Mouse (Mus musculus): ENCODE results near the gene Tdrd3. TPM values are rescaled to one million over a fixed set of nuclear protein-coding genes. Genes with fewer than 3 reads are reported as not detected.

Tdrd3 gene
- total RNA-seq, 2 experiments from 2014 or later = 18.3 to 32.1 TPM

- ATAC-seq (replicated peaks; ENCODE audit: low FRiP score, poor library complexity, severe bottlenecking) = 0 out of 2 replicates have a peak, but pooled peaks have one; percentile 52
Measured at GRCm38 (mm10) chr14:87446331-87446913, 30.0 kb downstream of the Tdrd3 start.

- ATAC-seq (replicated peaks; ENCODE audit: low FRiP score, poor library complexity, severe bottlenecking) = peak; percentile 85
Measured at GRCm38 (mm10) chr14:87451645-87452443, 35.4 kb downstream of the Tdrd3 start.

- ATAC-seq (replicated peaks; ENCODE audit: low FRiP score, poor library complexity, severe bottlenecking) = no peak
Measured at GRCm38 (mm10) chr14:87455630-87456175, 39.3 kb downstream of the Tdrd3 start.

GRCm38 (mm10) chr14:87459777-87460176 is 43.3 kb downstream of the Tdrd3 start:
- ATAC-seq (replicated peaks; ENCODE audit: low FRiP score, poor library complexity, severe bottlenecking) = no peak

- no peak for ATAC-seq (replicated peaks; ENCODE audit: low FRiP score, poor library complexity, severe bottlenecking)
Measured at GRCm38 (mm10) chr14:87461543-87461942, 45.1 kb downstream of the Tdrd3 start.

- peak; percentile 78 for ATAC-seq (replicated peaks; ENCODE audit: low FRiP score, poor library complexity, severe bottlenecking)
Measured at GRCm38 (mm10) chr14:87463963-87464654, 47.7 kb downstream of the Tdrd3 start.

- ATAC-seq (replicated peaks; ENCODE audit: low FRiP score, poor library complexity, severe bottlenecking) = no peak
Measured at GRCm38 (mm10) chr14:87464655-87465054, 48.2 kb downstream of the Tdrd3 start.

- no peak for ATAC-seq (replicated peaks; ENCODE audit: low FRiP score, poor library complexity, severe bottlenecking)
Measured at GRCm38 (mm10) chr14:87467586-87467985, 51.1 kb downstream of the Tdrd3 start.

GRCm38 (mm10) chr14:87471521-87471920 is 55.1 kb downstream of the Tdrd3 start:
- no peak for ATAC-seq (replicated peaks; ENCODE audit: low FRiP score, poor library complexity, severe bottlenecking)

- ATAC-seq (replicated peaks; ENCODE audit: low FRiP score, poor library complexity, severe bottlenecking) = no peak
Measured at GRCm38 (mm10) chr14:87472782-87473181, 56.3 kb downstream of the Tdrd3 start.

- no peak for ATAC-seq (replicated peaks; ENCODE audit: low FRiP score, poor library complexity, severe bottlenecking)
Measured at GRCm38 (mm10) chr14:87475721-87476359, 59.4 kb downstream of the Tdrd3 start.

- no peak for ATAC-seq (replicated peaks; ENCODE audit: low FRiP score, poor library complexity, severe bottlenecking)
Measured at GRCm38 (mm10) chr14:87478339-87478951, 62.0 kb downstream of the Tdrd3 start.

GRCm38 (mm10) chr14:87485888-87486287 is 69.4 kb downstream of the Tdrd3 start:
- no peak for ATAC-seq (replicated peaks; ENCODE audit: low FRiP score, poor library complexity, severe bottlenecking)

GRCm38 (mm10) chr14:87497955-87498594 is 81.6 kb downstream of the Tdrd3 start:
- no peak for ATAC-seq (replicated peaks; ENCODE audit: low FRiP score, poor library complexity, severe bottlenecking)

GRCm38 (mm10) chr14:87505924-87506323 is 89.5 kb downstream of the Tdrd3 start:
- no peak for ATAC-seq (replicated peaks; ENCODE audit: low FRiP score, poor library complexity, severe bottlenecking)

- no peak for ATAC-seq (replicated peaks; ENCODE audit: low FRiP score, poor library complexity, severe bottlenecking)
Measured at GRCm38 (mm10) chr14:87515281-87515680, 98.8 kb downstream of the Tdrd3 start.

- no peak for ATAC-seq (replicated peaks; ENCODE audit: low FRiP score, poor library complexity, severe bottlenecking)
Measured at GRCm38 (mm10) chr14:87517381-87517780, 100.9 kb downstream of the Tdrd3 start.

- ATAC-seq (replicated peaks; ENCODE audit: low FRiP score, poor library complexity, severe bottlenecking) = no peak
Measured at GRCm38 (mm10) chr14:87531847-87532246, 115.4 kb downstream of the Tdrd3 start.

All from erythroblast, adult 5-6 weeks (primary cell).